Mouse (Mus musculus): ENCODE results near the gene Lbr.

GRCm38 (mm10) chr1:181864971-181865862 is 22.4 kb upstream of the Lbr start:
- no peak for TF ChIP-seq CTCF (IDR thresholded peaks at IDR 0.05; ENCODE audit: borderline replicate concordance, insufficient read depth, low read length)
- TF ChIP-seq POLR2A (IDR thresholded peaks at IDR 0.05; ENCODE audit: low read depth, low read length): no peak

All from embryonic fibroblast, embryonic 13.5 days (primary cell).